Mouse (Mus musculus): Measurements from ENCODE around the gene Cpsf4. TPM values are rescaled to one million over a fixed set of nuclear protein-coding genes. Genes with fewer than 3 reads are reported as not detected.

The Cpsf4 gene
- polyA plus RNA-seq, 1 experiment from 2014 or later = 14.1 TPM

- Histone ChIP-seq H3K27me3 (ENCODE audit: control insufficient read depth, insufficient read depth, low read length) (no peaks in the 10 kb centered on the region), H3K9me3 (ENCODE audit: control insufficient read depth, low read length) (no peaks in the 10 kb centered on the region), H3K4me1 (ENCODE audit: control insufficient read depth in 2 of 2, insufficient read depth in 2 of 2, low read length in 2 of 2) (peaks cover 2 to 19% of the 10 kb centered on the region in 2 experiments; a peak in 3 of 4 replicates), H3K36me3 (ENCODE audit: control insufficient read depth, insufficient read depth, low read length) (peaks cover 62% of the 10 kb centered on the region), H3K27ac (replicated peaks in 1 of 2; ENCODE audit: control insufficient read depth in 1 of 2, insufficient read depth in 1 of 2, low read depth in 2 of 2, low read length in 2 of 2) (peak overlapping the region; percentile 69 to 88), H3K4me3 (ENCODE audit: control insufficient read depth in 1 of 2, insufficient read depth in 1 of 2, low read depth in 1 of 2, low read length in 2 of 2) (peak overlapping the region; percentile 69 to 99), H3K9ac (ENCODE audit: low read length) (peak overlapping the region; percentile 94), H3K4me2 (ENCODE audit: low read length) (peak overlapping the region; percentile 97)
- 1% methylated on average over 18 of the region's 18 CpGs for WGBS
- ATAC-seq (ENCODE audit: insufficient number of reproducible peaks, insufficient read depth, low FRiP score, low read depth) = no peak
These were observed 26.4 kb upstream of the Cpsf4 start for GRCm38 (mm10) chr5:145140611-145141010.

GRCm38 (mm10) chr5:145147748-145148147, 19.3 kb upstream of the Cpsf4 start:
- Histone ChIP-seq H3K9ac (ENCODE audit: low read length) (no peak overlapping the region), H3K4me2 (ENCODE audit: low read length) (no peak overlapping the region), H3K27ac (replicated peaks in 1 of 2; ENCODE audit: control insufficient read depth in 1 of 2, insufficient read depth in 1 of 2, low read depth in 2 of 2, low read length in 2 of 2) (no peak overlapping the region), H3K27me3 (ENCODE audit: control insufficient read depth, insufficient read depth, low read length) (no peaks in the 10 kb centered on the region), H3K4me3 (ENCODE audit: control insufficient read depth in 1 of 2, insufficient read depth in 1 of 2, low read depth in 1 of 2, low read length in 2 of 2) (no peak overlapping the region), H3K9me3 (ENCODE audit: control insufficient read depth, low read length) (no peaks in the 10 kb centered on the region), H3K4me1 (ENCODE audit: control insufficient read depth in 2 of 2, insufficient read depth in 2 of 2, low read length in 2 of 2) (no peaks in the 10 kb centered on the region), H3K36me3 (ENCODE audit: control insufficient read depth, insufficient read depth, low read length) (peaks cover 100% of the 10 kb centered on the region)
- ATAC-seq (ENCODE audit: insufficient number of reproducible peaks, insufficient read depth, low FRiP score, low read depth) = no peak
- 89% methylated on average over 5 of the region's 5 CpGs for WGBS

- no peaks in the 10 kb centered on the region for H3K9me3 ChIP-seq (ENCODE audit: control insufficient read depth, low read length)
- no peak overlapping the region for H3K27ac ChIP-seq (replicated peaks in 1 of 2; ENCODE audit: control insufficient read depth in 1 of 2, insufficient read depth in 1 of 2, low read depth in 2 of 2, low read length in 2 of 2)
- 66% methylated on average over 6 of the region's 6 CpGs for WGBS
- H3K4me1 ChIP-seq (ENCODE audit: control insufficient read depth in 2 of 2, insufficient read depth in 2 of 2, low read length in 2 of 2) = no peaks in the 10 kb centered on the region
- no peak overlapping the region for H3K4me3 ChIP-seq (ENCODE audit: control insufficient read depth in 1 of 2, insufficient read depth in 1 of 2, low read depth in 1 of 2, low read length in 2 of 2)
- no peak overlapping the region for H3K9ac ChIP-seq (ENCODE audit: low read length)
- no peak for ATAC-seq (ENCODE audit: insufficient number of reproducible peaks, insufficient read depth, low FRiP score, low read depth)
- H3K36me3 ChIP-seq (ENCODE audit: control insufficient read depth, insufficient read depth, low read length) = peaks cover 100% of the 10 kb centered on the region
- no peaks in the 10 kb centered on the region for H3K27me3 ChIP-seq (ENCODE audit: control insufficient read depth, insufficient read depth, low read length)
- no peak overlapping the region for H3K4me2 ChIP-seq (ENCODE audit: low read length)
These were observed 17.7 kb upstream of the Cpsf4 start for GRCm38 (mm10) chr5:145149294-145149693.

- Histone ChIP-seq H3K36me3 (ENCODE audit: control insufficient read depth, insufficient read depth, low read length) (peaks cover 96% of the 10 kb centered on the region), H3K27ac (replicated peaks in 1 of 2; ENCODE audit: control insufficient read depth in 1 of 2, insufficient read depth in 1 of 2, low read depth in 2 of 2, low read length in 2 of 2) (no peak overlapping the region), H3K4me2 (ENCODE audit: low read length) (no peak overlapping the region), H3K9me3 (ENCODE audit: control insufficient read depth, low read length) (no peaks in the 10 kb centered on the region), H3K4me1 (ENCODE audit: control insufficient read depth in 2 of 2, insufficient read depth in 2 of 2, low read length in 2 of 2) (no peaks in the 10 kb centered on the region), H3K9ac (ENCODE audit: low read length) (no peak overlapping the region), H3K4me3 (ENCODE audit: control insufficient read depth in 1 of 2, insufficient read depth in 1 of 2, low read depth in 1 of 2, low read length in 2 of 2) (no peak overlapping the region), H3K27me3 (ENCODE audit: control insufficient read depth, insufficient read depth, low read length) (no peaks in the 10 kb centered on the region)
- WGBS = 90% methylated on average over 5 of the region's 5 CpGs
- ATAC-seq (ENCODE audit: insufficient number of reproducible peaks, insufficient read depth, low FRiP score, low read depth) = no peak
These were observed 14.3 kb upstream of the Cpsf4 start for GRCm38 (mm10) chr5:145152690-145153089.

GRCm38 (mm10) chr5:145161361-145161760, 5.7 kb upstream of the Cpsf4 start:
- 91% methylated on average over 14 of the region's 14 CpGs for WGBS

GRCm38 (mm10) chr5:145164710-145165109, 2.3 kb upstream of the Cpsf4 start:
- ATAC-seq (ENCODE audit: insufficient number of reproducible peaks, insufficient read depth, low FRiP score, low read depth) = no peak
- Histone ChIP-seq H3K9me3 (ENCODE audit: control insufficient read depth, low read length) (no peaks in the 10 kb centered on the region), H3K4me3 (ENCODE audit: control insufficient read depth in 1 of 2, insufficient read depth in 1 of 2, low read depth in 1 of 2, low read length in 2 of 2) (no peak overlapping the region), H3K36me3 (ENCODE audit: control insufficient read depth, insufficient read depth, low read length) (peaks cover 53% of the 10 kb centered on the region), H3K27me3 (ENCODE audit: control insufficient read depth, insufficient read depth, low read length) (no peaks in the 10 kb centered on the region), H3K4me2 (ENCODE audit: low read length) (0 out of 2 replicates have a peak overlapping the region, but pooled peaks have one; percentile 5), H3K9ac (ENCODE audit: low read length) (peak overlapping the region; percentile 4; the same call in 1 of the 2 replicates), H3K4me1 (ENCODE audit: control insufficient read depth in 2 of 2, insufficient read depth in 2 of 2, low read length in 2 of 2) (peaks cover 4 to 29% of the 10 kb centered on the region in 2 experiments), H3K27ac (replicated peaks in 1 of 2; ENCODE audit: control insufficient read depth in 1 of 2, insufficient read depth in 1 of 2, low read depth in 2 of 2, low read length in 2 of 2) (peak overlapping the region in 1 of 2 experiments; percentile 38; a peak in 1 of 4 replicates)
- 57% methylated on average over 3 of the region's 3 CpGs for WGBS

More at GRCm38 (mm10) chr5:145161361-145161760, 5.7 kb upstream of the Cpsf4 start:
- no peak for ATAC-seq (ENCODE audit: insufficient number of reproducible peaks, insufficient read depth, low FRiP score, low read depth)
- H3K27ac ChIP-seq (replicated peaks in 1 of 2; ENCODE audit: control insufficient read depth in 1 of 2, insufficient read depth in 1 of 2, low read depth in 2 of 2, low read length in 2 of 2) = no peak overlapping the region
- peaks cover 84% of the 10 kb centered on the region for H3K36me3 ChIP-seq (ENCODE audit: control insufficient read depth, insufficient read depth, low read length)
- H3K27me3 ChIP-seq (ENCODE audit: control insufficient read depth, insufficient read depth, low read length) = no peaks in the 10 kb centered on the region
- H3K4me2 ChIP-seq (ENCODE audit: low read length) = no peak overlapping the region
- no peak overlapping the region for H3K4me3 ChIP-seq (ENCODE audit: control insufficient read depth in 1 of 2, insufficient read depth in 1 of 2, low read depth in 1 of 2, low read length in 2 of 2)
- no peak overlapping the region for H3K9ac ChIP-seq (ENCODE audit: low read length)
- no peaks in the 10 kb centered on the region for H3K9me3 ChIP-seq (ENCODE audit: control insufficient read depth, low read length)
- peaks cover 4 to 14% of the 10 kb centered on the region in 2 experiments for H3K4me1 ChIP-seq (ENCODE audit: control insufficient read depth in 2 of 2, insufficient read depth in 2 of 2, low read length in 2 of 2)

- H3K4me3 ChIP-seq (ENCODE audit: control insufficient read depth in 1 of 2, insufficient read depth in 1 of 2, low read depth in 1 of 2, low read length in 2 of 2) = no peak overlapping the region
- H3K4me1 ChIP-seq (ENCODE audit: control insufficient read depth in 2 of 2, insufficient read depth in 2 of 2, low read length in 2 of 2) = peaks cover 4 to 29% of the 10 kb centered on the region in 2 experiments
- WGBS = 84% methylated on average over 15 of the region's 15 CpGs
- H3K27ac ChIP-seq (replicated peaks in 1 of 2; ENCODE audit: control insufficient read depth in 1 of 2, insufficient read depth in 1 of 2, low read depth in 2 of 2, low read length in 2 of 2) = no peak overlapping the region
- no peak for ATAC-seq (ENCODE audit: insufficient number of reproducible peaks, insufficient read depth, low FRiP score, low read depth)
- no peaks in the 10 kb centered on the region for H3K9me3 ChIP-seq (ENCODE audit: control insufficient read depth, low read length)
- no peaks in the 10 kb centered on the region for H3K27me3 ChIP-seq (ENCODE audit: control insufficient read depth, insufficient read depth, low read length)
- H3K4me2 ChIP-seq (ENCODE audit: low read length) = no peak overlapping the region; the same call in 1 of the 2 replicates
- peaks cover 50% of the 10 kb centered on the region for H3K36me3 ChIP-seq (ENCODE audit: control insufficient read depth, insufficient read depth, low read length)
- no peak overlapping the region for H3K9ac ChIP-seq (ENCODE audit: low read length)
These were observed 1.8 kb upstream of the Cpsf4 start for GRCm38 (mm10) chr5:145165184-145165583.

- Histone ChIP-seq H3K27ac (replicated peaks in 1 of 2; ENCODE audit: control insufficient read depth in 1 of 2, insufficient read depth in 1 of 2, low read depth in 2 of 2, low read length in 2 of 2) (peak overlapping the region; percentile 58 to 91), H3K9ac (ENCODE audit: low read length) (peak overlapping the region; percentile 98), H3K4me1 (ENCODE audit: control insufficient read depth in 2 of 2, insufficient read depth in 2 of 2, low read length in 2 of 2) (peaks cover 4 to 29% of the 10 kb centered on the region in 2 experiments), H3K4me3 (ENCODE audit: control insufficient read depth in 1 of 2, insufficient read depth in 1 of 2, low read depth in 1 of 2, low read length in 2 of 2) (peak overlapping the region; percentile 86 to 99), H3K9me3 (ENCODE audit: control insufficient read depth, low read length) (no peaks in the 10 kb centered on the region), H3K36me3 (ENCODE audit: control insufficient read depth, insufficient read depth, low read length) (peaks cover 51% of the 10 kb centered on the region), H3K4me2 (ENCODE audit: low read length) (peak overlapping the region; percentile 92), H3K27me3 (ENCODE audit: control insufficient read depth, insufficient read depth, low read length) (no peaks in the 10 kb centered on the region)
- WGBS = under 1% methylated on average over 28 of the region's 28 CpGs
- no peak for ATAC-seq (ENCODE audit: insufficient number of reproducible peaks, insufficient read depth, low FRiP score, low read depth)
These were observed 271 bp downstream of the Cpsf4 start for GRCm38 (mm10) chr5:145167306-145167661.
